Mouse (Mus musculus): ENCODE measurements at regions not wholly inside any gene's neighbourhood (a gene's known extent, or its start where the extent isn't known, plus 50 kb on each side); places are given as distances from the start of the nearest gene placed in this dataset.
A peak's percentile ranks its signal among the peaks of the same experiment; 100 is the strongest.

DNA sequence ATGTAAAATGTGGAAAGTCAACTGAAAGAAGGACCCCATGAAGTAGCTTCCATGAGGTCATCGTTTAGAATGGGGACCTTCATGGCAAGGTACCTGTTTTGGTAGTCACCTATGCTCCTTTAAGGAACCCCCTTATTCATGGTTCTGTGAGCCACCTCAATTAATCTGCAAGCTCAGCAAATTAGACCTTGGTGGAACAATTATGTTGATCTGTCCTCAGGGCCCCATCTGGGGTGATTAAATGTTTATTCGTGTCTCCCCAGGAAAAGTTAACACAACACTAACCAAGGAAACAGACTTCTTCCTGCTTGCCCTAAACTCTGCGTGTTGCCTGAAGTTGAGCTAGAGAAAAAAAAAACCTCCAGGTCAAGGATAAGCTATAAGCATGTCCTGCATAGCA lies 175.9 kb upstream of the Lmcd1 start:
- DNase-seq (ENCODE audit: low read depth in 1 of 2, low spot score in 2 of 2) = no peak

DNA sequence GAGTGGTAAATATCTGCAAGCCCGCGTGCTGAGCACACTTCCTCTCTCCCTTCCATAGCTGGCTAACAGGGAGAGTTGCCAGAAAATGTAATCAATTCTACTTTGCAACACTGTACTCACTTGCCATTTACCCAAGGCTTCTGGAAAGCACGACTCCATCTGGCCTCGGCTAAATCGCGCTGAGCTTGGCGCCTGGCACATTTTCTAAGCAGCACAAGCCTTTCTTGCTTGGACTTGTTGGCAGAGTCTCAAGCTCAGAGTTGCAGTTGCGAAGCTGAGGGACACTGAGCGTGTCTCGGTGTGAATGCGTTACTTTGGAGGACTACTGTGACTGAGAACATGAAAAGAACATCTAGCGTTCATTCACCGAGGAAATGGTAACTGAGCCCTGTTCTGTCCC lies 164.9 kb upstream of the Lmcd1 start:
- DNase-seq (ENCODE audit: low read depth in 1 of 2, low spot score in 2 of 2) = no peak

DNA sequence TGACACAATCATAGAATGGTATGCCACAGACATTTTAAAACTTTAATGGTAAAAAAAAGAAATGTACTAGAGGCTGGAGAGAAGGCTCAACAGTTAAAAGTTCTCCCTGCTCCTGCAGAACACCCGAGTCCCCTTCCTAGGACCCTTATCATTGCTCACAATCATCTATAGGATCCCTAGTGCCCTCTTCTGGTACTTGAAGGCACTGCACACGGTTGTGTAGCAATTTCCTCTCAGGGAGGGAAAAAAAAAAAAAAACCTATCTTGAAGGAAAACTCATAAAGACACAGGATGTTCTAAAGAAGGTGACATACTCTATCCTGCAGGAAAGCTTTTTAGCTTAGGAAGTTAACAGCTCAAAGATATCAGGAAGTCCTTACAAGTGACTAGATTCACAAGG lies 154.4 kb upstream of the Lmcd1 start:
- DNase-seq (ENCODE audit: low read depth in 1 of 2, low spot score in 2 of 2) = no peak

DNA sequence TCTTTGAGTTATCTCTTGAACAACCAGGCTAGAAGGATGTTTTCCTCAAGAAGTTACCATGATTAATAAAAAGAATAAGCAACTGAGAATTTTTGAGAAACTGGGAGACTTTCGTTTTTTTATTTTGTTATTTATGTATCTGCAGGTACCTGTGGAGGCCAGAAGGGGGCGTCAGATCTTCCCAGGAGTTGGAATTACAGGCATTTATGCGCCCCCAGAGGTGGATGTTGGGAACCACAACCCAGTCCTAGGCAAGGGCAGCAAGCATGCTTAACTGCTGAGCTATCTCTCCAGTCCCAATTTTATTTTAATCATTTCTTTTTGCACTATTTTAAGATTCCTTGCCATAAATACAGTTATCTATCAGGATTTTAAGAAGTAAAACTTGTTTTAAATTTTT lies 140.0 kb upstream of the Lmcd1 start:
- DNase-seq (ENCODE audit: low read depth in 1 of 2, low spot score in 2 of 2) = no peak

DNA sequence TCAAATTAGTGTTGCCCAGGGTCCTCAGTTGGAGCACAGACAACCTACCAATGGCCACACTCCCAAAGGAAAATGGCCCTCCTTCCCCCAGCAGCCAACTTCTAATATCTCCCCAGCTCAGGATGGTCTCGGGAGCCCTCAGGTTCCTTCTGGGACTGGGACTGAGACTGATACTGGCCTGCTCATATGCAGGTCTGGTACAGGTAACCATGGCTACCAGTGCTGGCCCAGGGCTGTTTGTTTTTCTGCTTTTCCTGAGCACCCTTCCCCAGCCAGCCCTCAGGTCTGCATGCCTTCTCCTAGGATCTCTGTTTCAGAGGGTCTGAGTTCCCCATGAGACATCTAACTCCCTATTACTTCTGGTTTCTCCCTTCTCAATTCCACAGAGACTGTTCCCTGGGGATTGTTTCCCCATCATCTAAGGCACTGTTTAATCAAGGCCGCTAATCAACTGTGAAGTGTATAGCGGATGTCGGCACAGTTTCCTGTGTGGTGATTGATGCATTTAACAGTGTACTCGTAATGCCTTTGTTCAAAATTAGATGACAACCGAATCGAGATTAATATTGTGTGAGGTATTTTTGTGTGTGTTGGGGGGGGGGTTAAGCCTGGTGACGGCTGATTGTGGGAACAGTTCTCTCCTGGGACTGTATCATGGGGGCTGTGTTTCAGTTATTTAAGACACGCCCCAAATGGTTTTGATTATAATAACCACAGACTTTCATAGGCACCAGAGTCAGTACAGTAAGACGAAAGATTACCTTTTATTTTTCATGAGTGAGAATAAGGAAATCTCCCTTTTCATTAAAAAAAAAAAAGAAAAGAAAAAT lies 120.8 kb upstream of the Lmcd1 start:
- DNase-seq (ENCODE audit: low read depth in 1 of 2, low spot score in 2 of 2) = no peak

DNA sequence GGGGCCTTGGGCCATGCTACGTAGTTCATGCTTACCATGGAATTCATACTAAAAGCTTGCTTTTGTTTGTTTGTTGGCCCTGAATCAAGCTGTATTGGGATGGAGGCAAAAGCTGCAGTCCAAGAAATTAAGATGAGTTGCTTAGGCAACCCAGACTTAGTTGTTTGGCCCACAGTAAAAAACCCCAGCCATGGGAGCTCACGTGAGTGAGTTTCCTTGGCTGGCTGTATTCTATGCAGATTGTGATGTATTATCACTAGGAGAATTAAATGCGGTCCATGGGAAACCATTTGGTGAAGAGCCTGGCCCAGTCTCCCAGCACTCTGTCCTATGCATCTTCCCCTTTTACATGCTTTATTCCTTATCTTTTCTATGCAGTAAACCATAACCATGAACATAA lies 106.1 kb upstream of the Lmcd1 start:
- DNase-seq (ENCODE audit: low read depth in 1 of 2, low spot score in 2 of 2) = no peak

DNA sequence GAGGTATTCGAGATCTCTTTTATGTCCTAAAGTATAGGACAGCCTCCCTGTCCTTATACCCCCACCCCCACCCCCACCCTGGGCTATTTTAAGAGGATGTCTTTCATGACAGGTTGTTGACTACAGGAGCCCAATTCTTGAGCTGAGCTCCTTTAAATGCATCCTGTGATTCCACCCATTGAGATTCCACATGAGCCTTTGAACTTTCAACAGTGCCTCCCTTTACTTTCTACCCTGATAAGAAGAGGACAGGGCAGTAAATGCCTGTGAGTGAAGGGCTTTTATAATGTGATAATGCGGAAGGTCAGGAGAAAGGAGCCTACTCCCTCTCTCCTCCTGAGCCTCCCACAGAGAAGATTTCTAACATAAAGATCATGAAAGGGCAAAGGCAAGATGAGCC lies 97.2 kb upstream of the Lmcd1 start:
- DNase-seq (ENCODE audit: low read depth in 1 of 2, low spot score in 2 of 2) = no peak

DNA sequence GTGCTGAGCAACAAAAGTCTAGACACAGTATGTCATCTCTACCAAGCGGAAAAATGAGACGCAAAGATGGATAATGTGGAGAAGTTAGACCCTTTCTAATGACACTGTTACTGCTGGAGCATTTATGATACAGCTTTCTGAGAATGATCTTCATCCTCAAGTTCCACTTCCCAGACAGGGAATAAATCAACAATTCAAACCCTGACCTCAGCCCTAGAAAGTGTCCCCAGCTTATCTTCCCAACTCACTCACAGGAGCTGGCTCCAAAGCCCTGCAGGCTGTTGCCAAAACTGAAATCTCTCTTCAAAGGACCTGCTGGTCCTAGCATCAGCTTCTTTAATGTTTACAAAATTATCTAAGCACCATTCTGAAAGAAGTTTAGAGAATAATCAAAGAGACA lies 85.9 kb upstream of the Lmcd1 start:
- no peak for DNase-seq (ENCODE audit: low read depth in 1 of 2, low spot score in 2 of 2)

DNA sequence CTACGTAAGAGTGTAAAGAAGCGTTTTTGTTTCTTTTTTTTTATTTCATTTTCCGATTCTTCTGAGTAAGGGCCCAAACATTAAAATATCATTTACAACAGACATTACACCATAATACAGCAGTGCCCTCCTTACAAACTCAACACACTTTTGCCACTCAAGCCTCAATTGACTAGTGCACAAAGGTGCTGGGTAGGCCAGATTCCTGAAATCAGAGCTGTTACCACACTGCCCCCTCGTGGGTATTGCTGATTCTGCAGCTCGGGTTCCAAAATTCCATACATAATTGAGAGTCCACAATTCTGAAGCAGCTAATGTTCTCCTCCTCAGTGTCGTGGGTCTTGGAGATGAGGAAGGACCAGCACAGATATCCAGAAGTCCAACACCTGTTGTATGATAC lies 82.5 kb upstream of the Lmcd1 start:
- no peak for DNase-seq (ENCODE audit: low read depth in 1 of 2, low spot score in 2 of 2)

DNA sequence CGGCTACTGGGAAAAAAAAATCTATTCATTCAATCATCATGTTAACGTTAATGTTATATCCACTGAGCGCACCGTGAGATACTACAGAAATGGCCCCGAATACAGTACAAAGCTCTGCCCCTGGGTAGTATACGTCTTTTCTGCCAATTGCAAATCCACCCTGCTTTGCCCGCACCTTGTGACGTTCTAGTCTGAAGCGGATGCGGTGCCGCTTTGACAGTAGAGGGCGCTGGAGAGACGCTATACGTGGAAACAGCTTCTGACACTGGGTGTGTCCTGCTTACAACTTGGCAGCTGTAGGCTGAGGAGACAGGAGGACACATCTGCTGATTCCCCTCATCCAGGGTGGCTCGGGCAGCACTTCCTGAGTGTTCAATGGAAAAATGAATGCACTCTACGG lies 76.1 kb upstream of the Lmcd1 start:
- peak; percentile 5 to 23 for DNase-seq (ENCODE audit: low read depth in 1 of 2, low spot score in 2 of 2)

DNA sequence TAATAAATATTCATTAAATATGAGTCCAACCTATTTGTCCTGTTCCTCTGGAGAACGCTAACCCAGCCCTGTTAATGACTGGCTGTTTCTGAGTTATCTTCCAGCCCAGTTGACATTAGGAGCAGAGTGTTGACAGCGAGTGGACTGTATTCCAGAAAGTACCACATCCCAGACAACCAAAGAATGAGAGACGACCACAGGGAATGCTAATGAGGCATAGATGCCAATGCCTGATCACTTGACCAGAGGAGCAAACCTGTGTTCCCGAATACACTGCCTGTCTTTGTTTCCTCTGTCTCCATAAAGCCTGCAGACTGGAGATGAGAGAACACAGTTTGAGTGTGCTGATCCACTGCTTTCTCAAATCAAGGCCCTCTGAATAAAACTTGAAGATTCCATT lies 74.3 kb upstream of the Lmcd1 start:
- no peak for DNase-seq (ENCODE audit: low read depth in 1 of 2, low spot score in 2 of 2)

DNA sequence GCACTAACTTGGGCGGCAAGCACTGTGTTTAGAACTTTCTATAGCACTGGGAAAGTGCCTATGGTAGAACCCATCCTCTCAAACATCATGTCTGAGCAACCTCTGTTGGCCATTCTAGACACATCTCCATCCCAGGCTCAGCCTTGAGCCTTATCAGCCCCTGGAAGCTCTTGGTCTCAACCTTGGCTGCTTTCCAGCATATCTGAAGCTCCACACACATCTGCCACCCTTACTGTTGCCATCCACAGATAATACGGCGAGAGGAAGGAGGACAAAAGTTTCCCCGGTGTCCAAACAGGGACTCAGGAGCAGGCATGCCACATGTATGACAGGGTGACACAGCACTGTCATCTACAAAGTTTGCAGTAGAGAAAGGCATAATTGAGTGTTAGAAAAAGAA lies 71.4 kb upstream of the Lmcd1 start:
- DNase-seq (ENCODE audit: low read depth in 1 of 2, low spot score in 2 of 2) = no peak

DNA sequence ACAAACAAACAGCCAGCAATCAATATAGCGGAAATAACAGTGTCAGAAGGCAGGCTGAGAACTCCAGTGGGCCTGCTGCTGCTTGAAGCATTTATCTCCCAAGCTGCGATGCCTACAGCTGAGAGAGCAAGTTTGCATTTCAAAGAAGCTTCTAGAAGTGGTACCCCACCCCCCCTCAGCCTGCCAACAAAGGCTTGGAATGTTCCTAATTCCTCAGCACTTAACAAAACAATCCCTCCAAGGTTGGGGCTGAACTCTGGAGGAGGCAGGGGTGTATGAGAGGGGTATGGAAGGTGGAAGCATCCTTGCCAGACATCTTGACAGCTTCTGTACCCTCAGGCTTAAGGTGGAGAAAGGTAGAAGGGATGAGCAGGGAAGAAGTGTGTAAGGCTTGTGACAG lies 70.2 kb upstream of the Lmcd1 start:
- no peak for DNase-seq (ENCODE audit: low read depth in 1 of 2, low spot score in 2 of 2)

DNA sequence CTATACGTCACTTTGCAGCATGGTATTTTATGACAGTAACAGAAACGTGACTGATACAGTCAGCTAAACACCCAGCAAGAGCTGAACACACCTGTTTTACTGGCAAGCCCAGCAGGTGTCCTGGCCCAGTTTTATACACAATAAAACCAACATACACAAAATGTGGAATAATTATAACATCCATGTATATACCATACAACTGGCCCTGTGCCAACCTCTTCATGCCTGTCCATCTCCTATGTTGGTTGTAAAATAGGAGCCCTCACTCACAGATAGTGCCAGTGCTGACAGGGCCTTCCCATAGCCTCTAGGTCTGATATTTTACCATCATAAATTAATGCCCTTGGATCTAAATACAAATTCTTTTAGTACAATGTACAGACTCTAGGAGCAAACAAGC lies 68.6 kb upstream of the Lmcd1 start:
- no peak for DNase-seq (ENCODE audit: low read depth in 1 of 2, low spot score in 2 of 2)

DNA sequence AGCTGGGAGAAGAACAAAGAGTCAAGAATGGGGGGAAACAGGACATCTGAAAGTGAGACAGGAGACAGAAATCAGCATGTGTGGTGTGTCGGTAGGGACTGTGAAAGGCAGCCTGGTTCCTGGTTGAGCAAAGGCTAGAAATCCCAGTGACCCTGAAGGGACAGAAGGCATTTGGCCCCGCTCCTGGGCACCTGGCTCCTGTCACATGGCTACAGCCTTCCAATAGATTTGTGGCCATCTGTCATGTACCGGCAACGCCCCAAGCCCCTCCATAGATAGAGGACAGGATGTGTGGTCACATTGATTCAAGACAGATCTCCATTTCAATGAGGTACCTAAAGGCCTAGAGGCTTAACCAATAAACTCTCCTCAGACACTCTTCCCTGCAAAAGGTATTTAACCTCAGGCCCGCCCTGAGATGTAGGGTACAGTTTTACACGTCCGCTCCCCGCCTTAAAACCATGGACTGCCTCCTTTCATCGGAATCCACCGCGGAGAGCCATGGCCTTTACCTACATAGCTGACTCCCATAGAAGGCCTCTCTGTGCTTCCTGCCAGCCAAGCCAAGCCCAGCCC lies 68.0 kb upstream of the Lmcd1 start:
- no peak for DNase-seq (ENCODE audit: low read depth in 1 of 2, low spot score in 2 of 2)

DNA sequence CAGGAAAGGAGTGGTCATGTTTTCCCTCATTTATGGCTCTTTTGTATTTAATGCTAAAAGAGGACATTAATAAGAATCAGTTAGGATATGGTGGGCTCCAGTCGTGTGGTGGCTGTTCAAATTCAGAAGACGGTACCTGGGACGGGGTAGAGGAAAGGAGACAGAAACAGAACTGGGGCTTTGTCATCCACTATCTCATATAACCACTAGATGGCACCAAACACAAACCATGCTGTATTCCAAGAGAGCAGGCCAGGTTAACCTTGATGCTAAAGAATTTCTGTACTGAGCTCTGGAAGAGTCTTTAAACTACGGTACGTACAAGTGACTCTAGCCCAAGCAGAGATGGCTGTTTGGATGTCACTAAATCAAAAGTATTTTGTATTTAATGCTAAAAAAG lies 66.3 kb upstream of the Lmcd1 start:
- no peak for DNase-seq (ENCODE audit: low read depth in 1 of 2, low spot score in 2 of 2)

DNA sequence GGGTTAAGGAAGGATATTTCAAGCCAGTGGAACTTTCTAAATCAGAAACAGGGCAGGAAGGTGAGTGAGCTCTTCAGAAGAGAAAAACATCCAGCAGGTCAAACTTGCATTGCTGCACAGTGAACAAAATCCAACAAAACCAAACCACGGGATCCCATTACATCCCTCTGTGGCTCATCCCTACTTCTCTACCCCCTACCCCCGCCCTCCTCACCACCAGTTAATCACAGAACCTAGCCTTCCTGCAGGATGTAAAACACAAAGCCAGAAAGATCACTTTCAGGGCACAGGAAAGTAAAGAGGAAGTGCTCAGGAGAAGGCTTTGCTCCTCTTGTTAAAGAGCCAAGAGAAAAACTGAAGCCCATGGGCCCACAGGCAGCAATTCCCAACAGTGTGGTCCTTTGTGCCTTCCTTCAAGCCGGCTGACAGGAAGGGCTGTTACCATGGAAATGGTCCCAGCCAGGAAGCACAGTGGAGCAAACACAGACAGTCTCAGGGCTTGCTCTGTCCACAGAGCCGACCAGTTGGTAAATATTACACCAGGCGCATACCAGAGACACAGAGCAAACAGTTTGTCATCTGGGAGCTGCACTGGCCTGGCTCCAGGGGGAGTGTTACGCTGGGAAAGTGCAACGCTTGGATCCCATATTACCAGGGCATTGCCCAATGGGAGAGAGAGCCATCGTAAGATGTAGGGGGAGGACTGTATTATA lies 63.2 kb upstream of the Lmcd1 start:
- no peak for DNase-seq (ENCODE audit: low read depth in 1 of 2, low spot score in 2 of 2)

DNA sequence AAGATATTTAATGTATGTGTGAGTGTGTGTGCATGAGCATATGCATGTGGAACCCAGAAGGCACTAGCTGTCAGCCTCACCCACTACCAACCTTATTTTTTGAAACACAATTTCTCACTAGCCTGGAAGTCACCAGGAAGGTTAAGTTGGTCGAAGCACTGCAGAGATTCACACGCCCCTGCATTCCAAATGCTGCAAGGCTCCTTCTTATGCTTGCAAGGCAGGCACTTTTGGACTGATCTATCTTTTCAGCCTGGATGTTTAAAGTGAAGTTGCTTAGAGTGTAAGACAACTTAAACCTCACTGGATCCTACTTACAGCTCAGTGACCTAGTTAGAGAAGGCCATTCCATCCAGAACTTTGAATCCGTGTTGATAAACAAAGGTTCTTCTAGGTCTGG lies 56.7 kb upstream of the Lmcd1 start:
- DNase-seq (ENCODE audit: low read depth in 1 of 2, low spot score in 2 of 2) = no peak

DNA sequence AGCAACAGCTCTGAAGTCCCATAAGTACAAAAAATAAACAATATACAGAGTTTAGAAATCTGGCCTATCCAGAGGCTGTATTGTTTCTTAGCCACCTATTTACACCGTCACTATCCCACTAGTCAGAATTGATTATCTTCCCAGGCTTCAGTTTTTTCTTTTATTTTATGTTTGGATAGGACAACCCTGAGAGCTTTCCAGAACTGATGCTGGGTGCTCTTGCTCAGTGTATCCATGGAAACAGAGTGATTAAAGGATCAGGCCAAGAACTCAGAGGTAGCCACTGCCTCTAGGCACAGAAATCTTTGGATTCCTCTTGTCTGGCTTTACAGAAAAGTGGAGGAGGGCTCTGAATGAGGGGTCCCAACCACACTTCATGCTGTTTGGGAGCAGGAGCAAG lies 55.3 kb upstream of the Lmcd1 start:
- DNase-seq (ENCODE audit: low read depth in 1 of 2, low spot score in 2 of 2) = no peak

DNA sequence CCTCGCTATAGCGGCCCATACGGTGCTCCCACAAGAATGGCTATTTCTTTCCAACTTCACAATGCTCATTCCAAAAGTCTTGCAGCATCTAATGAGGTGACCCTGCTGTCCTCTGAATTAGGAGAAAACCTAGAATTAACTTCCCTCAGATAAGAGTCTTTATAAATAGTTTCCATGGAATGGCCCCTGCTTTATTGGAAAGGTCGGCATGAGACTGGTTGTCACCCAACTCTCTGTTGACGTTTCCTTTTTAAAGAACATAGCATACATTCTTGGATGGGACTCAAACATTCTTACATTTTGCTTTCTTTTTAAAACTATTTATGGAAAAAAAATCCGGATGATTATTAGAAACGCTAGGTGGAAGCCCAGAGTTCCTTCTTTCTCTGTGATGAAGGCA lies 53.9 kb upstream of the Lmcd1 start:
- DNase-seq (ENCODE audit: low read depth in 1 of 2, low spot score in 2 of 2) = no peak

DNA sequence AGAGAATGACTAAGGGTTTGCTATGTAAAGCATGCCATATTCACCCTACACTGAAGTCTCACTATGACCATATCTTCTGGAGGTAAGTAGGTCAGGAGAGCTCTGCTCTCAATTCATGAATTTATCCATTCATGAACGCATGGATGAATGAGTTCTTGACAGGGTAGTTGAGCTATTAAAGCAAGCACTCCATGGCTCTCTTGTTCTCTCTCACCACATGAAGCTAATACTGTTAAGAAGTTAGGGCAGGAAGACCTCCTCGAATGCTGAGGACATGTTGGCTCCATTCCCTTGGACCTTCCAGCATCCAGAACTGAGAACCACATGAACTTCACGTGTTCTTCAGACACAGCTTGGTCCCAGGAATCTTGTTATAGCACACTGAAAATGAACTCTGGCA lies 53.4 kb upstream of the Lmcd1 start:
- no peak for DNase-seq (ENCODE audit: low read depth in 1 of 2, low spot score in 2 of 2)

DNA sequence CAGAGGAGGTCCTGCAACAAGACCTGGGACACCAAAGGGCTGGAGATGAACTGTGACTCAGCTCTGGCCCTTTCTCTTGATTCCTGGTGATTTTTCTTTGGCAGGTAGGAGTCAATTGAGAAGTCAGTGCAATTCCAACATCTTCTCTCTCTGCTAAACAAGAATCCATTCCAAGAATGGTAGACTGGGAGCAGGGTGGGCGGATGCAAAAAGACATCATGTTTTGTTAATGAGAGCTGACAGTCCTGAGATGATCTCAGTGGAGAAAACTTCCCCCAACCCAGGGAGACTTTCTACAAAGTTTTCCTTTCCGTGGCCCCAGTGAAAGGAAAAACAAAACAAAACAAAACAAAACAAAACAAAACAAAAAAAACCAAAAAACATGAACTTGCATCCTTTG lies 52.2 kb upstream of the Lmcd1 start:
- DNase-seq (ENCODE audit: low read depth in 1 of 2, low spot score in 2 of 2) = no peak

DNA sequence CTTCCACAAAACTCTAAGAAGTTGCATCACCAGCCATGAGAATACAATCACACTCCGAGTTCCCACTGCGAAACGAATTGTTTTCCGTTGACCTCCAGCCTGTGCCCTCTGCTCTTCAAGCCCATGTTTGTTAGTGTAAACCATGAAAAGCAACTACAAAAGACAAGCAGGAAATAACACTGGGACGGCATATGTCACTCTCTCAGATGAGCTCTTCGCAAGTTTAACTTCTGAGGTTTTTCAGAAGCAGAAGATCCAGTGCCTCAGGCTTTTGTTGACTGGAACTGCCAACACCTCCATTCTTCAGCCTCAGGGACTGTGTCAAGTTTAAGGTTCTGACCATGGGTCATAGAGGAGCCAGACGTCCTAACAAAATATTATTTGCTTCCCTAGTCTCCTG lies 50.2 kb upstream of the Lmcd1 start:
- DNase-seq (ENCODE audit: low read depth in 1 of 2, low spot score in 2 of 2) = no peak
